Mouse (Mus musculus): ENCODE results near the gene Adam21. TPM values are rescaled to one million over a fixed set of nuclear protein-coding genes. Genes with fewer than 3 reads are reported as not detected.

Adam21 gene
- polyA plus RNA-seq (2014; fragmentation: Nextera tagmentation; extraction: Ambion mirVana): 0.45 and 0.55 TPM in 2 replicates

DNA sequence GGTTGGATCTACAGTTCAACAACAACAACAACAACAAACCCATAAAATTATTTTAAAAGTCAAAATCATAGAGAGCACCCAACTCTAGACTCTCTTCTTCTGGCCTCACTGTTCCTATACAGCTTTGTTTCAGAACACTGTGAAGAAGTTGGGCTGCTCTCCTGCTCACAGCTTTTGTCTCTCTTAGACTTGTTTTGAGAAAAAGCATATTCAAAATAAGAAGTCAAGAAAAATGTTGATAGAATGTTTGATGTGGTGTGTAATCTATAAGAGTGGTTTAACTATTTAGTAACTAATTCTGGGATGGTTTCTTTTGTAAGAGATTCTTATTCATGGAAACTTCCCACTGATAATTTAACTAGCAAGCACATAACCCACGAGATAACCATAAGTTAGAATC, at the start of gene Adam21:
Gene Adam21 (minus strand): TSS at position 101 of the 400 bp plus-strand sequence.
- Histone ChIP-seq H3K27ac (ENCODE audit: low read depth, low read length) (no peak within 1 kb of the TSS), H3K4me2 (ENCODE audit: low read depth) (no peak within 1 kb of the TSS), H3K4me3 (ENCODE audit: low read depth, low read length) (no peak within 1 kb of the TSS), H3K9me3 (ENCODE audit: control insufficient read depth, low read length) (no peaks in the 10 kb centered on the region), H3K36me3 (ENCODE audit: control insufficient read depth, insufficient read depth, low read length) (no peaks in the 10 kb centered on the region), H3K9ac (ENCODE audit: low read length) (no peak within 1 kb of the TSS), H3K4me1 (ENCODE audit: control insufficient read depth, insufficient read depth, low read length) (no peaks in the 10 kb centered on the region), H3K27me3 (ENCODE audit: control insufficient read depth, insufficient read depth, low read length) (no peaks in the 10 kb centered on the region)
- 91% methylated on average over 1 of the region's 1 CpGs for WGBS
- DNase-seq (ENCODE audit: low spot score): no peak
- ATAC-seq (ENCODE audit: insufficient read depth, low FRiP score, low TSS enrichment): no peak

- ATAC-seq (ENCODE audit: insufficient read depth, low FRiP score, low TSS enrichment): no peak
- no peak overlapping the region for H3K4me2 ChIP-seq (ENCODE audit: low read depth)
- no peaks in the 10 kb centered on the region for H3K36me3 ChIP-seq (ENCODE audit: control insufficient read depth, insufficient read depth, low read length)
- 59% methylated on average over 7 of the region's 7 CpGs for WGBS
- no peak overlapping the region for H3K27ac ChIP-seq (ENCODE audit: low read depth, low read length)
- no peaks in the 10 kb centered on the region for H3K27me3 ChIP-seq (ENCODE audit: control insufficient read depth, insufficient read depth, low read length)
- no peaks in the 10 kb centered on the region for H3K9me3 ChIP-seq (ENCODE audit: control insufficient read depth, low read length)
- no peak overlapping the region for H3K9ac ChIP-seq (ENCODE audit: low read length)
- no peak overlapping the region for H3K4me3 ChIP-seq (ENCODE audit: low read depth, low read length)
- H3K4me1 ChIP-seq (ENCODE audit: control insufficient read depth, insufficient read depth, low read length): no peaks in the 10 kb centered on the region
- DNase-seq (ENCODE audit: low spot score): no peak
These were observed 48.7 kb upstream of the Adam21 start for GRCm38 (mm10) chr12:81616980-81617379.

- Histone ChIP-seq H3K9ac (ENCODE audit: low read length) (no peak overlapping the region), H3K27me3 (ENCODE audit: control insufficient read depth, insufficient read depth, low read length) (no peaks in the 10 kb centered on the region), H3K4me3 (ENCODE audit: low read depth, low read length) (no peak overlapping the region), H3K4me2 (ENCODE audit: low read depth) (no peak overlapping the region), H3K4me1 (ENCODE audit: control insufficient read depth, insufficient read depth, low read length) (no peaks in the 10 kb centered on the region), H3K36me3 (ENCODE audit: control insufficient read depth, insufficient read depth, low read length) (no peaks in the 10 kb centered on the region), H3K27ac (ENCODE audit: low read depth, low read length) (no peak overlapping the region), H3K9me3 (ENCODE audit: control insufficient read depth, low read length) (no peaks in the 10 kb centered on the region)
- ATAC-seq (ENCODE audit: insufficient read depth, low FRiP score, low TSS enrichment) (no peak), DNase-seq (ENCODE audit: low spot score) (no peak)
- 86% methylated on average over 6 of the region's 6 CpGs for WGBS
These were observed 47.5 kb upstream of the Adam21 start for GRCm38 (mm10) chr12:81615807-81616206.

DNA sequence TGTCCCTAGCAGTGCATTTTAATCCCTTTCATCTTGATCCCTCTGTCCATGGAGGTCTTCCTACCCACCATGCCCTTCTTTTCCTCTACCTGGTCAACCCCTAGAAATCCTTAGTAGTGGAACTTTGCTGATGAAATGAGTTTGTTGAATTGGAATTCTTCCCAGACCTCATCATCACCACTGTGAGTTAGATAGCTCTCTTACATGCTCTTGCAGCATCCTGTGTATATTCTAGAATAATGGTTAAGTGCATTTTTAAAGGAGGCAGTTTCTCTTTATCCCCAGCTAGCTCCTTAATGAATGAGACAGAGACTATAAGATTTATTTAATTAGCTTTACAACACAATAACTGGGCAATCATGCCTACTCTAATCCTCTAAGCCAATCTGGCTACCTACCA, 41.2 kb upstream of the Adam21 start:
- Histone ChIP-seq H3K27ac (ENCODE audit: low read depth, low read length) (no peak overlapping the region), H3K4me3 (ENCODE audit: low read depth, low read length) (no peak overlapping the region), H3K9me3 (ENCODE audit: control insufficient read depth, low read length) (no peaks in the 10 kb centered on the region), H3K9ac (ENCODE audit: low read length) (no peak overlapping the region), H3K4me1 (ENCODE audit: control insufficient read depth, insufficient read depth, low read length) (no peaks in the 10 kb centered on the region), H3K36me3 (ENCODE audit: control insufficient read depth, insufficient read depth, low read length) (no peaks in the 10 kb centered on the region), H3K4me2 (ENCODE audit: low read depth) (no peak overlapping the region), H3K27me3 (ENCODE audit: control insufficient read depth, insufficient read depth, low read length) (no peaks in the 10 kb centered on the region)
- DNase-seq (ENCODE audit: low spot score) (no peak), ATAC-seq (ENCODE audit: insufficient read depth, low FRiP score, low TSS enrichment) (no peak)

DNA sequence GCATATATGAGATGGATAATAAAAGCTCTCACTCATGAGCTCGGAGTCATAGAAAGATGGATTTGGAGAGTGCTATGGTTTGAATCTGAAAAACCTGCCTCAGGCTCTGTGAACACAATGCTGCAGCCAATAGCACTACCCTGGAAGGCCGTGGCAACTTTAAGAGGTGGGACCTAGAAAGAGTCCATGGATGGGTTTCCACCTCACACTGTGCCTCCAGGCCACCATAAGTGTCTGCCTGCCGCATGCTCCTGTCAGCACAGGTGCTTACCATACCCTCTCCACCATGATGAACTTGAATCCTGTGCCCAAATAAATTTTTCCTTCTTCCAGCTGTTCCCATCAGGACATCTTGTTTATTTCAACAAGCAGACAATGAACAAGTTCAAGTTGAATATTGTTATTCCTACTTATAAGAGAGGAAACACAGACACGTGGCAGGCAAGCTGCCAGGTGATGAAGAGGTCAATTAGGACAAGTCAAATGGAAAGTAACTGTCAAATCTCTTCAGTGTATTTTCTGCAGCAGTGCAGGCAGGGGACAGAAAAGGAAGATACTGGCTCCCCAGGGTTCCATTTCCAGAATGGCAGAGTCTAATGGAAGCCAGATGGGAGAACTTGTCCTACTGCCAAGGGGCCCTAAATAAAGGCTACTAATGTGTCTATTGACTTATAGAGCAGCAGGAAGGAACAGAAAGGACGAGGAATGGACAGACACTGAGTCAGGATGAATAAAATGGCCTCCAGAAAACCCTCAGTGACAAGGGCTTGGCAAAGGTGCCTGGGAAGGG, 36.9 kb upstream of the Adam21 start:
- no peaks in the 10 kb centered on the region for H3K4me1 ChIP-seq (ENCODE audit: control insufficient read depth, insufficient read depth, low read length)
- no peaks in the 10 kb centered on the region for H3K27me3 ChIP-seq (ENCODE audit: control insufficient read depth, insufficient read depth, low read length)
- no peak overlapping the region for H3K4me2 ChIP-seq (ENCODE audit: low read depth)
- no peak overlapping the region for H3K4me3 ChIP-seq (ENCODE audit: low read depth, low read length)
- no peak overlapping the region for H3K9ac ChIP-seq (ENCODE audit: low read length)
- no peaks in the 10 kb centered on the region for H3K9me3 ChIP-seq (ENCODE audit: control insufficient read depth, low read length)
- no peaks in the 10 kb centered on the region for H3K36me3 ChIP-seq (ENCODE audit: control insufficient read depth, insufficient read depth, low read length)
- no peak overlapping the region for H3K27ac ChIP-seq (ENCODE audit: low read depth, low read length)
- ATAC-seq (ENCODE audit: insufficient read depth, low FRiP score, low TSS enrichment) (no peak), DNase-seq (ENCODE audit: low spot score) (no peak)
- 55% methylated on average over 5 of the region's 5 CpGs for whole genome bisulfite sequencing

DNA sequence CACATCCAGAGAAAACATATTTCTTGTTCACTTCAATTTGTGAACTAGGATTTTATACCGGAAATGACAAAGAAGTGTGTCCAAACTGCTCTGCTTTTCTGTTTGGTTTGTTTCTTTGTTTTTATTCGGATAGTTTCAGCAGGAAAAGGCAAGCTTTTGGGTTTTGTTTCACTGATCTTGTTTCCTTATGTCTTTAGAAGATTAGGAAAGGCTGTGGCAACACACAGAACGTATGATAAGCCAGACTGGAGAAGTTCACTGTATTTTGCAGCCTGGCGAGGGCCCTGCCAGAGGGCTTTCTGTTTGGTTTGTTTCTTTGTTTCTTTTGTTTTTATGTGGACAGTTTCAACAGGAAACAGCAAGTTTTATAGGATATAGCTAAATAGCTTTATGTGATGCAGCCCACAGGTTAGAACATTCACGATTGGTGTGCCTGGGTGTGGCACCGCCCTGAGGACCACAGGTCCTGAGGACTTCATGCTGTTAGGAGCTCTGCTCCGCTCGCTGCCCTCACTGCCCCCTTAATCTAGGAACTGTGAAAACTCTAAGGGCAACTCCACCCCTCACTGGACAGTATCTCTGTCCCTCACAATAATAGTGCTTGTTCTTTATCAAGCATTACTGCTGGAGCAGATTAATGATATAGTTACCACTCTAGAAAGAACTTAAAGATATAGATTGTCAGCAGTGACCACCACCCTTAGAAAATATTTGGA, 28.4 kb upstream of the Adam21 start:
- 77% methylated on average over 8 of the region's 8 CpGs for WGBS
- Histone ChIP-seq H3K4me2 (ENCODE audit: low read depth) (no peak overlapping the region), H3K27ac (ENCODE audit: low read depth, low read length) (no peak overlapping the region), H3K4me3 (ENCODE audit: low read depth, low read length) (no peak overlapping the region), H3K27me3 (ENCODE audit: control insufficient read depth, insufficient read depth, low read length) (no peaks in the 10 kb centered on the region), H3K36me3 (ENCODE audit: control insufficient read depth, insufficient read depth, low read length) (no peaks in the 10 kb centered on the region), H3K9ac (ENCODE audit: low read length) (no peak overlapping the region), H3K4me1 (ENCODE audit: control insufficient read depth, insufficient read depth, low read length) (no peaks in the 10 kb centered on the region), H3K9me3 (ENCODE audit: control insufficient read depth, low read length) (no peaks in the 10 kb centered on the region)
- ATAC-seq (ENCODE audit: insufficient read depth, low FRiP score, low TSS enrichment) (no peak), DNase-seq (ENCODE audit: low spot score) (no peak)

GRCm38 (mm10) chr12:81594902-81595671, 26.8 kb upstream of the Adam21 start, which contains the start of gene Med6:
TSS of gene Med6 (minus strand) at chr12:81595008.
- Histone ChIP-seq H3K27ac (ENCODE audit: low read depth, low read length) (no peak within 1 kb of the TSS), H3K27me3 (ENCODE audit: control insufficient read depth, insufficient read depth, low read length) (no peaks in the 10 kb centered on the region), H3K4me1 (ENCODE audit: control insufficient read depth, insufficient read depth, low read length) (no peaks in the 10 kb centered on the region), H3K4me3 (ENCODE audit: low read depth, low read length) (peak within 1 kb of the TSS; percentile 59), H3K4me2 (ENCODE audit: low read depth) (peak within 1 kb of the TSS; percentile 53), H3K9me3 (ENCODE audit: control insufficient read depth, low read length) (no peaks in the 10 kb centered on the region), H3K36me3 (ENCODE audit: control insufficient read depth, insufficient read depth, low read length) (no peaks in the 10 kb centered on the region), H3K9ac (ENCODE audit: low read length) (peak within 1 kb of the TSS; percentile 59)
- DNase-seq (ENCODE audit: low spot score) (peak; percentile 98), ATAC-seq (ENCODE audit: insufficient read depth, low FRiP score, low TSS enrichment) (peak; percentile 96)
- 4% methylated on average over 36 of the region's 36 CpGs for WGBS

DNA sequence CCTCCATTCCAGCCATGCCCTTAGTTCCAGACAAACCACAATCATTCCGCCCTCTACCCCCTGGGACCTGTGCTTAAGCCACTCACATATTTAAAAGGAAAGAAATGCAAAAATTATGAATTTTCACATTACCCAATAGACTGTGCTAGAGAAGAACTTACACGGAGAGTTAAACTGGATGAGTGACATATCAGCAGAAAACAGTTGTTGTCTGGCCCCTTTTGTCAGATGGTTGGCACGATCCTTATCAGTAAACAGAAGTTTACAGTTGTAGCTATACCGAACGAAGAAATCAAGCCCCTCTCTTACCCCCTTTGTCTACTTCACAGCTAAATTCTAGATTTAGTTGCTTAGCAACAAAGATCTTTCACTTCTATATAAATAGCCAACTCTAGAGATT, 343 bp downstream of the Adam21 start:
- no peaks in the 10 kb centered on the region for H3K27me3 ChIP-seq (ENCODE audit: control insufficient read depth, insufficient read depth, low read length)
- 86% methylated on average over 5 of the region's 5 CpGs for WGBS
- H3K9me3 ChIP-seq (ENCODE audit: control insufficient read depth, low read length): no peaks in the 10 kb centered on the region
- H3K9ac ChIP-seq (ENCODE audit: low read length): no peak overlapping the region
- no peaks in the 10 kb centered on the region for H3K36me3 ChIP-seq (ENCODE audit: control insufficient read depth, insufficient read depth, low read length)
- H3K4me3 ChIP-seq (ENCODE audit: low read depth, low read length): no peak overlapping the region
- no peak overlapping the region for H3K4me2 ChIP-seq (ENCODE audit: low read depth)
- no peak for DNase-seq (ENCODE audit: low spot score)
- H3K4me1 ChIP-seq (ENCODE audit: control insufficient read depth, insufficient read depth, low read length): no peaks in the 10 kb centered on the region
- no peak overlapping the region for H3K27ac ChIP-seq (ENCODE audit: low read depth, low read length)
- ATAC-seq (ENCODE audit: insufficient read depth, low FRiP score, low TSS enrichment): no peak

Measured in neural tube, embryonic 11.5 days (tissue).